Mouse (Mus musculus) retina, postnatal 7 days (tissue): Measurements from ENCODE around the gene Gm49336.
A peak's percentile ranks its signal among the peaks of the same experiment; 100 is the strongest.

Experiments
- DNase-seq: peaks from one replicate; pipeline ENCODE4 v3.0.0-alpha.2; 2012; ENCODE audit warnings: low read depth, low spot score

Gm49336 gene

GRCm38 (mm10) chr14:60238551-60238950, 12.8 kb downstream of the Gm49336 start:
- no peak for DNase-seq

GRCm38 (mm10) chr14:60219886-60220285, 31.4 kb downstream of the Gm49336 start:
- no peak for DNase-seq

GRCm38 (mm10) chr14:60217616-60218015, 33.7 kb downstream of the Gm49336 start:
- no peak for DNase-seq

GRCm38 (mm10) chr14:60216125-60216524, 35.2 kb downstream of the Gm49336 start:
- DNase-seq: no peak

GRCm38 (mm10) chr14:60215000-60215399, 36.3 kb downstream of the Gm49336 start:
- DNase-seq: no peak

GRCm38 (mm10) chr14:60214040-60214439, 37.3 kb downstream of the Gm49336 start:
- no peak for DNase-seq

GRCm38 (mm10) chr14:60209166-60209565, 42.1 kb downstream of the Gm49336 start:
- no peak for DNase-seq

GRCm38 (mm10) chr14:60204993-60205392, 46.3 kb downstream of the Gm49336 start:
- DNase-seq: no peak

- DNase-seq: no peak
Observed at GRCm38 (mm10) chr14:60196884-60197283, 54.4 kb downstream of the Gm49336 start, which contains the start of gene Atp8a2. TSS of gene Atp8a2 (minus strand) at chr14:60197179.

- DNase-seq: no peak
Observed at GRCm38 (mm10) chr14:60195999-60196398, 55.3 kb downstream of the Gm49336 start.

GRCm38 (mm10) chr14:60194606-60195005, 56.7 kb downstream of the Gm49336 start:
- no peak for DNase-seq

- no peak for DNase-seq
Observed at GRCm38 (mm10) chr14:60189771-60190170, 61.5 kb downstream of the Gm49336 start.

GRCm38 (mm10) chr14:60188201-60188825, 63.0 kb downstream of the Gm49336 start:
- DNase-seq: no peak

GRCm38 (mm10) chr14:60181306-60181705, 70.0 kb downstream of the Gm49336 start:
- no peak for DNase-seq

GRCm38 (mm10) chr14:60178571-60178955, 72.7 kb downstream of the Gm49336 start:
- DNase-seq: no peak

GRCm38 (mm10) chr14:60177614-60178570, 73.4 kb downstream of the Gm49336 start:
- no peak for DNase-seq

- peak; percentile 64 for DNase-seq
Observed at GRCm38 (mm10) chr14:60176891-60177613, 74.3 kb downstream of the Gm49336 start.

GRCm38 (mm10) chr14:60176469-60176890, 74.8 kb downstream of the Gm49336 start:
- no peak for DNase-seq

GRCm38 (mm10) chr14:60172286-60173055, 78.8 kb downstream of the Gm49336 start:
- DNase-seq: no peak

GRCm38 (mm10) chr14:60170845-60171610, 80.3 kb downstream of the Gm49336 start:
- no peak for DNase-seq
